Mouse (Mus musculus) embryonic facial prominence, embryonic 14.5 days (tissue): ENCODE results near the gene B230307C23Rik. TPM values are rescaled to one million over a fixed set of nuclear protein-coding genes. Genes with fewer than 3 reads are reported as not detected.
"Not testable (repeated sequence)": the region's sequence is repeated elsewhere in the genome, so short reads cannot be mapped to it uniquely, and the experiment has no call there.

ENCODE experiments used
- ATAC-seq: fragments of 200-750 bp; cut with Nextera tagmentation; 2 replicates; pipeline ENCODE4 v1.8.0; 2017; ENCODE audit warnings: low read depth, moderate number of reproducible peaks, moderate TSS enrichment
- DNase-seq: peaks from one replicate; pipeline ENCODE4 v3.0.0-alpha.2; 2015; ENCODE audit warnings: low spot score
- H3K27ac ChIP-seq: fragments of 300-500 bp; sonication (generic); replicated peaks from 2 replicates; pipeline ENCODE4 v1.5.1; 2014; ENCODE audit warnings: low read depth, mild to moderate bottlenecking, low read length, moderate library complexity
- H3K27me3 ChIP-seq: fragments of 300-500 bp; sonication (generic); replicated peaks from 2 replicates; pipeline ENCODE4 v1.6.1; 2014; ENCODE audit warnings: low read length; ENCODE audit not compliant: control insufficient read depth, insufficient read depth
- H3K36me3 ChIP-seq: fragments of 300-500 bp; sonication (generic); 2 replicates; pipeline ENCODE4 v1.6.1; 2014; ENCODE audit warnings: low read length, mixed read lengths; ENCODE audit not compliant: control insufficient read depth, insufficient read depth
- H3K4me1 ChIP-seq: fragments of 300-500 bp; sonication (generic); 2 replicates; pipeline ENCODE4 v1.6.1; 2014; ENCODE audit warnings: antibody characterized with exemption, low read length; ENCODE audit not compliant: control insufficient read depth, insufficient read depth
- H3K4me2 ChIP-seq: fragments of 300-500 bp; sonication (generic); 2 replicates; pipeline ENCODE4 v1.6.1; 2014; ENCODE audit warnings: low read depth, mild to moderate bottlenecking, low read length, moderate library complexity, mixed read lengths
- H3K4me3 ChIP-seq: fragments of 300-500 bp; sonication (generic); 2 replicates; pipeline ENCODE4 v1.5.1; 2014; ENCODE audit warnings: low read depth, mild to moderate bottlenecking, low read length
- H3K9ac ChIP-seq: fragments of 300-500 bp; sonication (generic); 2 replicates; pipeline ENCODE4 v1.6.1; 2014; ENCODE audit warnings: low read depth, mild to moderate bottlenecking, low read length, moderate library complexity, mixed read lengths
- H3K9me3 ChIP-seq: fragments of 300-500 bp; sonication (generic); 2 replicates; pipeline ENCODE4 v1.6.1; 2016; ENCODE audit warnings: low read length; ENCODE audit not compliant: control insufficient read depth
- WGBS: fragments of 180-500 bp; shearing (Covaris S2); extraction: QIAGEN DNeasy Blood & Tissue Kit; methylation state at CpG from one replicate; pipeline ENCODE4 v1.1.7; 2014; 5-methylcytosine and 5-hydroxymethylcytosine counted together
- polyA plus RNA-seq: library from polyadenylated mRNA; unstranded; fragments of >200 nt; fragmentation: Nextera tagmentation; extraction: Ambion mirVana; gene quantifications from 2 replicates; pipeline ENCODE4 v1.2.1, GENCODE M21; 2014

Gene B230307C23Rik
- polyA plus RNA-seq, 1 experiment from 2014 or later, result 34.2 TPM

- Histone ChIP-seq H3K4me1 (no peaks in the 10 kb centered on the region), H3K4me2 (no peak overlapping the region), H3K27ac (no peak overlapping the region), H3K9me3 (no peaks in the 10 kb centered on the region), H3K27me3 (no peaks in the 10 kb centered on the region), H3K9ac (no peak overlapping the region), H3K36me3 (no peaks in the 10 kb centered on the region), H3K4me3 (no peak overlapping the region)
- DNase-seq, result no peak
- ATAC-seq, result no peak
- 84% methylated on average over 5 of the region's 5 CpGs for WGBS
These were observed 12.5 kb upstream of the B230307C23Rik start for GRCm38 (mm10) chr16:97984589-97984988.

GRCm38 (mm10) chr16:97991517-97991916 is 5.6 kb upstream of the B230307C23Rik start:
- no peak overlapping the region for H3K9ac ChIP-seq
- ATAC-seq (no peak), DNase-seq (no peak)
- 81% methylated on average over 2 of the region's 2 CpGs for WGBS
- no peak overlapping the region for H3K4me2 ChIP-seq
- H3K9me3 ChIP-seq, result no peaks in the 10 kb centered on the region
- no peaks in the 10 kb centered on the region for H3K36me3 ChIP-seq
- H3K27ac ChIP-seq, result no peak overlapping the region
- no peaks in the 10 kb centered on the region for H3K27me3 ChIP-seq
- H3K4me1 ChIP-seq, result peaks cover 3% of the 10 kb centered on the region; the same call in 1 of the 2 replicates
- H3K4me3 ChIP-seq, result no peak overlapping the region

GRCm38 (mm10) chr16:97992477-97992876 is 4.6 kb upstream of the B230307C23Rik start:
- H3K27me3 ChIP-seq, H3K9ac ChIP-seq, ATAC-seq, H3K4me1 ChIP-seq, H3K9me3 ChIP-seq, H3K27ac ChIP-seq, H3K36me3 ChIP-seq, DNase-seq, H3K4me2 ChIP-seq, H3K4me3 ChIP-seq: not testable (repeated sequence)
- WGBS, result 75% methylated on average over 3 of the region's 3 CpGs

- no peak for ATAC-seq
- Histone ChIP-seq H3K27ac (peak overlapping the region; percentile 83; the same call in 1 of the 2 replicates), H3K9ac (peak overlapping the region; percentile 62; the same call in 1 of the 2 replicates), H3K4me3 (peak overlapping the region; percentile 55), H3K4me1 (peaks cover 3% of the 10 kb centered on the region; the same call in 1 of the 2 replicates), H3K36me3 (peaks cover 5% of the 10 kb centered on the region; the same call in 1 of the 2 replicates), H3K4me2 (peak overlapping the region; percentile 72), H3K9me3 (peaks cover 13% of the 10 kb centered on the region), H3K27me3 (no peaks in the 10 kb centered on the region)
- 11% methylated on average over 1 of the region's 1 CpGs for WGBS
- peak; percentile 40 for DNase-seq
These were observed 1.1 kb upstream of the B230307C23Rik start for GRCm38 (mm10) chr16:97995849-97996615.

- Histone ChIP-seq H3K27ac (peak overlapping the region; percentile 83; the same call in 1 of the 2 replicates), H3K4me3 (peak overlapping the region; percentile 55), H3K9ac (peak overlapping the region; percentile 62), H3K4me2 (peak overlapping the region; percentile 72), H3K9me3 (peaks cover 18% of the 10 kb centered on the region)
- 1% methylated on average over 8 of the region's 8 CpGs for WGBS
- not testable (repeated sequence) for H3K27me3 ChIP-seq, DNase-seq, H3K36me3 ChIP-seq, H3K4me1 ChIP-seq
- peak; percentile 77; the same call in 1 of the 2 replicates for ATAC-seq
These were observed 242 bp downstream of the B230307C23Rik start for GRCm38 (mm10) chr16:97997383-97997731.

- peaks cover 11% of the 10 kb centered on the region; the same call in 1 of the 2 replicates for H3K36me3 ChIP-seq
- H3K27ac ChIP-seq, result no peak overlapping the region
- no peak overlapping the region for H3K4me2 ChIP-seq
- H3K9ac ChIP-seq, result no peak overlapping the region
- H3K27me3 ChIP-seq, result no peaks in the 10 kb centered on the region
- WGBS, result 94% methylated on average over 3 of the region's 3 CpGs
- DNase-seq (no peak), ATAC-seq (no peak)
- no peaks in the 10 kb centered on the region for H3K4me1 ChIP-seq
- H3K4me3 ChIP-seq, result no peak overlapping the region
- peaks cover 44% of the 10 kb centered on the region for H3K9me3 ChIP-seq
These were observed 25.0 kb downstream of the B230307C23Rik start for GRCm38 (mm10) chr16:98022081-98022480.

GRCm38 (mm10) chr16:98022657-98023345 is 25.7 kb downstream of the B230307C23Rik start:
- DNase-seq (peak; percentile 4), ATAC-seq (no peak)
- peaks cover 37% of the 10 kb centered on the region for H3K9me3 ChIP-seq

GRCm38 (mm10) chr16:98026186-98026585 is 29.1 kb downstream of the B230307C23Rik start:
- not testable (repeated sequence) for H3K27me3 ChIP-seq, H3K4me1 ChIP-seq, H3K4me2 ChIP-seq, DNase-seq, ATAC-seq, H3K27ac ChIP-seq, H3K9ac ChIP-seq, H3K4me3 ChIP-seq, H3K36me3 ChIP-seq
- WGBS, result 81% methylated on average over 8 of the region's 8 CpGs
- peaks cover 35% of the 10 kb centered on the region for H3K9me3 ChIP-seq

More at GRCm38 (mm10) chr16:98022657-98023345, 25.7 kb downstream of the B230307C23Rik start:
- 74% methylated on average over 2 of the region's 2 CpGs for WGBS
- no peak overlapping the region for H3K4me3 ChIP-seq
- H3K27ac ChIP-seq, result no peak overlapping the region
- no peak overlapping the region for H3K9ac ChIP-seq
- H3K4me2 ChIP-seq, result no peak overlapping the region
- H3K36me3 ChIP-seq, result peaks cover 6% of the 10 kb centered on the region; the same call in 1 of the 2 replicates
- H3K27me3 ChIP-seq, result no peaks in the 10 kb centered on the region
- no peaks in the 10 kb centered on the region for H3K4me1 ChIP-seq
